Mouse (Mus musculus) brain, embryonic 14.5 days (tissue): ENCODE results near the gene Eif4e1b. TPM values are rescaled to one million over a fixed set of nuclear protein-coding genes. Genes with fewer than 3 reads are reported as not detected.

Source experiments
- DNase-seq: peaks from one replicate; pipeline ENCODE4 v3.0.0-alpha.2; 2011; ENCODE audit warnings: low read depth
- CTCF ChIP-seq: fragments of 200-500 bp; IDR thresholded peaks from 2 replicates; pipeline ENCODE4 v1.5.1; 2012; ENCODE audit warnings: inconsistent platforms, mild to moderate bottlenecking, moderate library complexity, borderline replicate concordance; ENCODE audit not compliant: insufficient read depth, insufficient read length; ENCODE audit errors: extremely low read depth
- POLR2A ChIP-seq: fragments of 200-500 bp; IDR thresholded peaks from 2 replicates; pipeline ENCODE4 v1.6.1; 2012; ENCODE audit warnings: mild to moderate bottlenecking, inconsistent platforms, borderline replicate concordance; ENCODE audit not compliant: poor library complexity, insufficient read depth, insufficient read length, severe bottlenecking; ENCODE audit errors: extremely low read depth
- polyA plus RNA-seq: library from polyadenylated mRNA; depleted of rRNA; stranded (reverse); fragments of >200 nt; gene quantifications from 2 replicates; pipeline ENCODE4 v1.2.3, GENCODE M21; 2012

Gene Eif4e1b
- polyA plus RNA-seq, 1 experiment, result not detected

DNA sequence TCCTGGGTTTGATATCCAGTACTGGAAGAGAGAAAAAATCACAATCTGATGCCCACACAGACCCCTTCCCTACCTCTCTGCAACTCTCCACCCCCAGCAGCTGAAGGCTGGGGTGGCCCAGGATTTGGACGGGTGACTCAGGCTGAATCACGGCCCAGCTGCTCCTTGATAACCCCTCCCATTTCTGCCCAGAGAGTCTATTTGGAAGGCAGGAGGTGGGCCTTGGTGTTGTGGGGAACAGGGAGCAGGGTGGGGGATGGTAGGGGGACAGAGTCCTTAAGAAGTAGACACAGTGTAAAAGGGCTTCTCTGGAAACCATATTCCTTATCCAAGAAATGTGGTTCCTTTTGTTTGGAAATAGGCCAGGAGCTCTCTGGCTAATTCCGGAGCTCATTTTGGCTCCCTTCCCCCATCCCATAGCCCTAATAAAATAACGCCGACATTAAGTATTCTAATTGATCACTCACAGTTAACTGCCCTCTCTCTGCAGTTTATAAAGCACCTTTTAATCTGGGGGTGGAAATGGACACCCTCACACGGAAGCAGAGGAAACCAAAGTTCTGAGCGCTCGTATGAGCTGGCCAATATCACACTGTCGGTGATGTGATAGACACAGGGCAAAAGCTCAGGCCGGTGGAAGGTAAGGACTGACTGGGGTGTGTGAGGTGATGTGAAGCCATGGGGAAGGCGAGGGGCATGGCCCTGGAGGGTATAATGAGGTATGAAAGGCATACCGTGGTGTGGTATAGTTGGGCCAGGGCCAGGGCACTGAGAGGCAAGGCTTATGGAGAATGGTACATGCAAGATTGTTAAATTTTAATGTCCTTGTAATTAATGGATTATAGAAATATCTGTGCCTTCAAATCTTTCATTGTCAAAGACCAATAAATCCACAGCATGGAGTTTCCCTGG, 29.4 kb upstream of the Eif4e1b start:
- DNase-seq, result peak; percentile 45
- TF ChIP-seq POLR2A (no peak), CTCF (no peak)

DNA sequence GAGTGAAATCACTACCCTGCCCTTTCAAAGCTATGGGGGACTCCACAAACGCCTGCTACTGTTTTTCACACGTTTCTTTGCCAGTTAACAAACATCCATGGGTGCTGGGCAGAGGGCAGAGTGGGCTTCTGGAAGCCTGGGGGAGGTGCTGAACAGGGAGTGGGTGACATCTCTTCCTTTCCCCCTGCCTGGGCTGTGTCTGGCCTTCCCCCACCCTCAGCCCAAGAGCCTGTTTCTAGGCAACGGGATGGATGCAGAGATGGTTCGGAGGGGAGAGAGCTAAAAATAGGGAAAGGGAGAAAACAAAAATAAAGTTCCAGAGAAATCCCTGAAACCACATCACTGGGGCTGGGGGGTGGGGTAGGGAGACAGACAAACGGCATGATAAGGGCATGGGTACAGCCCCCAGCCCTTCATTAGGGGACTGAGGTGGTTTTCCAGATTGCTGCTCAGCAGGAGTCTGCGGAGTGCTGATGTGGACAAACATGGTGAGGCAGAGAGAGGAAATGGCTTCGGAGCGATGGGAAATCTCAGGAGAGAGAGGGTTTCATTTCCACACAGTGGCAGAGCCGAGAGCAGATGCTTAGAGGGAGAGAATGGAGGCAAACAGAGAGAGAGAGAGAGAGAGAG, 28.5 kb upstream of the Eif4e1b start:
- DNase-seq, result peak; percentile 54
- TF ChIP-seq CTCF (no peak), POLR2A (no peak)

DNA sequence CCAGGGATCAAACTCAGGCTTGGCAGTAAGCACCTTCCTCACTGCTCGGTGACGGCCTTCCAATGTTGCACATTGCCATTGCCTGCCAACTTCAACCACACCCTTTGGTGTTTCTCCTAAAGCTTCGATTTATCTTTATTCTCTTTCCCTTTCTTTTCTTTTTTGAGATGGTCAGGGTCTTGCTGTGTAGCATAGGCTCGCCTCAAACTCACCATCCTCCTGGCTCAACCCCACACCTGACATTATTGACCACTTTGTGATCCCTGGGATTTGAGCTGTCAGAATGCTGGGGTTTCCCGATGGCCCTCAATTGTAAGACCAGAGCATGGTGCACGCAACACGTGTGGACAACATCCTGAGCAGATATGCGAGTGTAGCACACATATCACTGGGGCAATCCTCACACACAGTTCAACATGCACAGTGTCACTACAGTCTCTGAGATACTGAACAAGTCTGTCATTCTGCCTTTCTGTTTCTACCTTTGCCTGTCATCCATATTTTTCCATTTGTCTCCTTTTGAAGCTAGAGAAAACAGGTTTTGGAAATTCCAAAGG, 27.6 kb upstream of the Eif4e1b start:
- no peak for DNase-seq
- no peak for TF ChIP-seq POLR2A
- TF ChIP-seq CTCF, result no peak

DNA sequence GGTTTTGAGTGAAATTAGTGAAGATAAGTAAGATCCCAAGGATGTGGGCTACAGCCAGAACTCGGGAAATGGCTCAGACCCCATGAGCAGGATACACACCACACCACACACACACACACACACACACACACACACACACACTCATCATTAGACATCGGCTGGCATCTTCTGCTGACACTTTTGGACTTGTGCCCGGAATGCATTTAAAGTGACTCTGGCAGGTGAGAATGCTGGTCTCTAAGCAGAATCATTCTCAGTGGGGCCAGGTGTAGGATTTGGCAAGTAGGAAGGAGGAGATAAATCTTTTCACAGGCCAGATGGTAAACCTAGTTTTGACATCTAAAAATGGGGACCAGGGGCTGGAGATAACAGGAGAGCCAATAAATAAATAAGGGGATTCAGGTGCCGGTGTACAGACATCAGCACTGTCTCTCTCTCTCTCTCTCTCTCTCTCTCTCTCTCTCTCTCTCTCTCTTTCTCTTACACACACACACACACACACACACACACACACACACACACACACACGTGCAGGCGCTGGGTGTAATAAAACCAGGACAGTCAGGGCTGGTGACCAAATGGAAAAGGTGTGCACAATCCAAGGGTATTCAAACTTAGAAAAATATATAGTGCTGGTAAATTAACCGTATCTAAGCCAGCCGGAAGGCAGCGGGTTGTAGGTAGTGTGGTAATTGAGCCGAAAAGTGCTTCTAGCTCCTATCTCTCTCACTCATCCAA, 26.5 kb upstream of the Eif4e1b start:
- DNase-seq, result peak; percentile 88
- TF ChIP-seq CTCF (no peak), POLR2A (no peak)

DNA sequence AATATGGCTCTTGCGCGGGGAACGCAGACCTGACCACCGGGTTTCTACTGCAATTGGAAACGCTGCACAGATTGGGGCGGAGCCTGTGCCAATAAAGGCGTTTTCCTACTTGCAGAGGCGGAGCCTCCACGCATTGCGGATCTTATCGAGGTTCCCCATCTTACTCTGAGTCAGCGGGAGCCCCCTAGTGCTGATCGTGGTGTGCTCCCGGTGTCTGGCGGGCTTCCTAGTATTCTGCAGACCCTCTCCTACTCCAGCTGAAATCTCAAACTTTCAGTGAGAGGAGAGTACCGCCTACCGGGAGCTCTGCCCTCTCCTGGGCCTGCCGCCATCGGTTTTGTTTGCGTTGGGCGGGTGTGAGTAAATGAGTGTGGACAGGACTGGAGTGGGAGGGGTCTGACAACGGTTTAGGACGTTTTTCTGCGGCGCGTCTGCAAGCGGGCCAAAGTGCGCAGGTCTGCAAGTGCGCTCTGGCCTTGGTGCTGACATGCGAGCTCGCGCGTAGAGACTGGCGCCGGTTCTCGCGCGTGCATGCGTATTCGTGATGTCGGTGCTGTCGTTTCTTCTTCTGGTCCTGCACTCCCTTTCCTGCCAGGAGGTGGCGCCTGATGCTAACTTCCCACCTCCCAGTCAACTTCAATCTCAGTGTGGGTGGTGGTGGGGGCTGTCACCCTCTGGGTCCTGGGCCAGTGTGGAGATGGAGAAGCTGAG, 25.6 kb upstream of the Eif4e1b start:
- peak; percentile 12; the same call in 1 of the 2 replicates for TF ChIP-seq POLR2A
- TF ChIP-seq CTCF, result peak; percentile 91
- DNase-seq, result peak; percentile 97

DNA sequence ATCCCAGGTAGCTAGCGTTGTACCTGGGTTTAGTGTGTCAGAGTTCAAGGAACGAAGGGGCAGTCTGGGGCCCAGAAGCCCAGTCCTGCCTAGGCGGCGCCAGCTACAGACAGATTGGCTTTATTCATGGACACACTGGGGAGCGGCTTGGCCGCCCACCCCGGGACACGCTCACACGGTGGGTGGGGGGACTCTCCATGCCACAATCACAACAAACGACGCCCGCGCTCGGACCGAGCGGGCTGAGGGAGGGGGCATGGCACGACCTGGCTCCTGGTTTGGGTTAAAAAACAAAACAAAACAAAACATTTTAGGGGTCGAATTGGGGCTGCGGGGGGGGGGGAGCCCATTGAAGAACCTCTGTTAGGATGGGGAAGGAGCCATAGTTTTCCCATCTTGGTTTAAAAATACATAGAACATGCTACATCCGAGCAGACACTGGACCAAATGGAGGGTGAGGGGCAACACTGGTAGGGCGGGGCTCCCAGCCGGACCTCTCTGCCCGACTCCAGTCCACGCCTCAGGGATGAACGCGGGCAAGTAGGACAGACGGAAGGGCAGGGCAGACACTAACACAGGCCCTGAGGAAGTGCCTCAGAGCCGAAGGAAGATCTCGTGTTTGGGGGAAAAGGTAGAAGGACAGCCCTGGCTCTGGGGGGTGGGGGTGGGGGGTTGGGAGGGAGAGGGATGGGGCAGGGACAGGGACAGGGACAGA, 24.9 kb upstream of the Eif4e1b start:
- DNase-seq, result no peak
- TF ChIP-seq CTCF, result no peak
- TF ChIP-seq POLR2A, result no peak

DNA sequence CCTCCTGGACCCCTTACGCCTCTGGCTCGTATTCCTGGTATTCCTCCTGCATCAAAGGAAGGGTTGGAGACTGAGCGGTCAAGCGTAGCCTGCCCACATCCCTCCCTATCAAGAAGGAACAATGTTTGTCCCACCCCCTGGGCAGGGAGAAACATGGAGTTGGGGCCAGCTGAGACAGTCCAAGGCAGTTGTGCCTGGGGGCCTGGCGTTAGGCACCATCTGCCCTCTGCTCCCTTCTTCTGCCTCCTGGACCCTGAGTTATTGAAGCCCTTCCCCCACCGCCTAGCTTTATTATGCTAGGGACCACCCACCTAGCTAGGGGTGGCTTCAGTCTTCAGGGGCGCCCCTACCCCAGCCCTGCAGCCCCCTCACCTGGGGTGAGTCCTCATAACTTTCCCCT, 24.3 kb upstream of the Eif4e1b start:
- no peak for DNase-seq
- TF ChIP-seq CTCF (no peak), POLR2A (no peak)

DNA sequence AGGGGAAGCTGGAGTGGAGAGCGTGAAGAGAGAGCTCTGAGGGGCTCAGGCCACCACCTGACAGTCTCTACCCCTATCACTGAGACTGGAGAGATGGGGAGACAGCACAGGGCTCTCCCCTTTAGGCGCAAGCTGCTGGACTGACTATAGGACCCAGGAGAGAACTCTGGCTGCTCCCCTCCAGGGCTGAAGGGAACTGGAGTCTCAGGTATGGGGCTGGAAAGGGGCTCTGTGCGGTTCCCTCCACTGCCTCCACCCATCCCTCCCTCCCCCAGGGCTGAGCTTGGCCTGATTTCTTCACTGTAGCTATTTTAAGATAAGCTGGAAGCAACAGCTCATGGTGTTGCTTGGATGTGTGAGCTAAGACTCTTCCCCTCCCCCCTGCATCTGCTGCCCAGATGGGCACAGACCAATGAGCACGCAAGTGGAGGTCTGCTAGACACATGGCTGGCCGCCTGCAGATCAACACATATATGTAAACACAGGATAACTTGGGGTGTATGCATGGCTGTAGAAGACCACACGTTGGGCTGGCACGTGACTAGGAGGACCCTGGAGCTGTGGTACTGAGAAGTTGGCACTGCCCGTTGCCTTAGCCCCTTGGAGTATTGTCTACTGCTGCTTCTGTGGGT, 23.5 kb upstream of the Eif4e1b start:
- peak; percentile 82 for DNase-seq
- TF ChIP-seq CTCF, result no peak
- no peak for TF ChIP-seq POLR2A

DNA sequence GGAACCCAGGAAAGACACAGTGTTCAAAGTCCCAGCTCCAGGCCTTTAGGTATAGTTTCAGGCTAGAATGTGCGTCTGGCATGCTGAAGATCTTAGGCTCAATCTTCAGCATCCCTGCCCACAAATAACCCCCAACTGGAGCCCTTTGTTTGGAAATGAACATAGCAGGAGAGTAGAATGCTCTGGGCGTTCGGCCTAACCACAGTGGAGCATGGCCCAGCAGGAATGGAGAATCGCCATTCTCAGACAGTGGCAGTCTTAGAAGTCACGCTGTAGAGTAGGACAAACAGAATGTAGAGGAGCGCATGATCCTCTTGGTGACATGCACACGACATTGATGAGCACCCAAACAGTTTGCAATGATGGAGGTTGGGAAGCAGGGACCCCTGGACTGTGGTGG, 22.9 kb upstream of the Eif4e1b start:
- DNase-seq, result no peak
- TF ChIP-seq CTCF (no peak), POLR2A (no peak)
